Mouse (Mus musculus) heart, embryonic 13.5 days (tissue): ENCODE measurements around the gene Rps6ka1. TPM values are rescaled to one million over a fixed set of nuclear protein-coding genes. Genes with fewer than 3 reads are reported as not detected.
"Not testable (repeated sequence)": the region's sequence is repeated elsewhere in the genome, so short reads cannot be mapped to it uniquely, and the experiment has no call there.

ENCODE experiments used
- ATAC-seq: fragments of 200-750 bp; cut with Nextera tagmentation; 2 replicates; pipeline ENCODE4 v1.8.0; 2017; ENCODE audit warnings: moderate TSS enrichment; ENCODE audit not compliant: insufficient number of reproducible peaks, low FRiP score, low TSS enrichment; ENCODE audit errors: extremely low read depth
- H3K27ac ChIP-seq: fragments of 300-500 bp; sonication (generic); replicated peaks from 2 replicates; pipeline ENCODE4 v1.5.1; 2015; ENCODE audit warnings: moderate library complexity, mild to moderate bottlenecking, inconsistent platforms
- H3K27me3 ChIP-seq: fragments of 300-500 bp; sonication (generic); replicated peaks from 2 replicates; pipeline ENCODE4 v1.6.1; 2015; ENCODE audit warnings: mild to moderate bottlenecking, inconsistent platforms
- H3K36me3 ChIP-seq: fragments of 300-500 bp; sonication (generic); 2 replicates; pipeline ENCODE4 v1.6.1; 2015; ENCODE audit warnings: mild to moderate bottlenecking, inconsistent platforms
- H3K4me1 ChIP-seq: fragments of 300-500 bp; sonication (generic); 2 replicates; pipeline ENCODE4 v1.6.1; 2015; ENCODE audit warnings: inconsistent platforms
- H3K4me2 ChIP-seq: fragments of 300-500 bp; sonication (generic); 2 replicates; pipeline ENCODE4 v1.6.1; 2015; ENCODE audit warnings: inconsistent platforms, mild to moderate bottlenecking, moderate library complexity
- H3K4me3 ChIP-seq: fragments of 300-500 bp; sonication (generic); 2 replicates; pipeline ENCODE4 v1.5.1; 2015; ENCODE audit warnings: moderate library complexity, mild to moderate bottlenecking, inconsistent platforms
- H3K9ac ChIP-seq: fragments of 300-500 bp; sonication (generic); 2 replicates; pipeline ENCODE4 v1.6.1; 2015; ENCODE audit warnings: inconsistent platforms, mild to moderate bottlenecking, moderate library complexity
- H3K9me3 ChIP-seq: fragments of 300-500 bp; sonication (generic); 2 replicates; pipeline ENCODE4 v1.6.1; 2016; ENCODE audit warnings: inconsistent platforms
- whole genome bisulfite sequencing: fragments of 180-500 bp; shearing (Covaris S2); methylation state at CpG from one replicate; pipeline ENCODE4 v1.1.7; 2015; ENCODE audit warnings: mixed read lengths; 5-methylcytosine and 5-hydroxymethylcytosine counted together
- polyA plus RNA-seq: library from polyadenylated mRNA; unstranded; fragments of >200 nt; fragmentation: Nextera tagmentation; extraction: Ambion mirVana; gene quantifications from 2 replicates; pipeline ENCODE4 v1.2.1, GENCODE M21; 2015

Rps6ka1 gene
- polyA plus RNA-seq, result 18.3 and 18.9 TPM in 2 replicates

- Histone ChIP-seq H3K4me1 (peaks cover 23% of the 10 kb centered on the region), H3K27ac (peak within 1 kb of the TSS; percentile 70), H3K27me3 (no peaks in the 10 kb centered on the region), H3K36me3 (no peaks in the 10 kb centered on the region), H3K4me3 (peak within 1 kb of the TSS; percentile 86), H3K9ac (peak within 1 kb of the TSS; percentile 90), H3K4me2 (peak within 1 kb of the TSS; percentile 95), H3K9me3 (no peaks in the 10 kb centered on the region)
- peak; percentile 66; the same call in 1 of the 2 replicates for ATAC-seq
- 1% methylated on average over 51 of the region's 61 CpGs for WGBS
Measured at GRCm38 (mm10) chr4:133887672-133888453, at the start of gene Rps6ka1. TSS of gene Rps6ka1 (minus strand) at chr4:133887797.

GRCm38 (mm10) chr4:133931785-133932184, 44.2 kb upstream of the Rps6ka1 start:
- Histone ChIP-seq H3K9ac (no peak overlapping the region), H3K4me2 (peak overlapping the region; percentile 24; the same call in 1 of the 2 replicates), H3K36me3 (no peaks in the 10 kb centered on the region), H3K27ac (no peak overlapping the region), H3K4me1 (peaks cover 17% of the 10 kb centered on the region; the same call in 1 of the 2 replicates), H3K27me3 (no peaks in the 10 kb centered on the region), H3K4me3 (no peak overlapping the region), H3K9me3 (no peaks in the 10 kb centered on the region)
- WGBS, result 56% methylated on average over 3 of the region's 3 CpGs
- no peak for ATAC-seq

GRCm38 (mm10) chr4:133931349-133931748, 43.8 kb upstream of the Rps6ka1 start:
- ATAC-seq, result no peak
- Histone ChIP-seq H3K4me1 (peaks cover 17% of the 10 kb centered on the region; the same call in 1 of the 2 replicates), H3K9ac (no peak overlapping the region), H3K36me3 (no peaks in the 10 kb centered on the region), H3K27me3 (no peaks in the 10 kb centered on the region), H3K27ac (no peak overlapping the region), H3K9me3 (no peaks in the 10 kb centered on the region), H3K4me3 (no peak overlapping the region), H3K4me2 (peak overlapping the region; percentile 24; the same call in 1 of the 2 replicates)
- 17% methylated on average over 10 of the region's 10 CpGs for WGBS

- H3K9me3 ChIP-seq, result no peaks in the 10 kb centered on the region
- peak overlapping the region; percentile 20; the same call in 1 of the 2 replicates for H3K4me2 ChIP-seq
- no peak overlapping the region for H3K4me3 ChIP-seq
- peaks cover 17% of the 10 kb centered on the region; the same call in 1 of the 2 replicates for H3K4me1 ChIP-seq
- no peaks in the 10 kb centered on the region for H3K36me3 ChIP-seq
- WGBS, result 27% methylated on average over 7 of the region's 7 CpGs
- H3K27ac ChIP-seq, result peak overlapping the region; percentile 77
- no peak for ATAC-seq
- H3K27me3 ChIP-seq, result no peaks in the 10 kb centered on the region
- no peak overlapping the region for H3K9ac ChIP-seq
Measured at GRCm38 (mm10) chr4:133929278-133929670, 41.7 kb upstream of the Rps6ka1 start.

GRCm38 (mm10) chr4:133928576-133929277, 41.1 kb upstream of the Rps6ka1 start:
- Histone ChIP-seq H3K4me3 (no peak overlapping the region), H3K36me3 (no peaks in the 10 kb centered on the region), H3K9me3 (no peaks in the 10 kb centered on the region), H3K27me3 (no peaks in the 10 kb centered on the region), H3K4me1 (peaks cover 17% of the 10 kb centered on the region; the same call in 1 of the 2 replicates), H3K9ac (no peak overlapping the region), H3K4me2 (peak overlapping the region; percentile 20; the same call in 1 of the 2 replicates), H3K27ac (peak overlapping the region; percentile 77)
- no peak for ATAC-seq
- 39% methylated on average over 15 of the region's 15 CpGs for WGBS

GRCm38 (mm10) chr4:133925204-133925603, 37.6 kb upstream of the Rps6ka1 start:
- Histone ChIP-seq H3K36me3 (no peaks in the 10 kb centered on the region), H3K4me1 (peaks cover 11% of the 10 kb centered on the region; the same call in 1 of the 2 replicates), H3K27ac (peak overlapping the region; percentile 55), H3K9ac (no peak overlapping the region), H3K9me3 (no peaks in the 10 kb centered on the region), H3K4me2 (no peak overlapping the region), H3K27me3 (no peaks in the 10 kb centered on the region), H3K4me3 (no peak overlapping the region)
- 50% methylated on average over 4 of the region's 4 CpGs for WGBS
- ATAC-seq, result no peak

- H3K4me2 ChIP-seq, result no peak overlapping the region
- peaks cover 8% of the 10 kb centered on the region; the same call in 1 of the 2 replicates for H3K4me1 ChIP-seq
- H3K4me3 ChIP-seq, result no peak overlapping the region
- H3K36me3 ChIP-seq, result no peaks in the 10 kb centered on the region
- H3K9ac ChIP-seq, result no peak overlapping the region
- 86% methylated on average over 5 of the region's 5 CpGs for WGBS
- ATAC-seq, result no peak
- no peak overlapping the region for H3K27ac ChIP-seq
- H3K27me3 ChIP-seq, result no peaks in the 10 kb centered on the region
- no peaks in the 10 kb centered on the region for H3K9me3 ChIP-seq
Measured at GRCm38 (mm10) chr4:133923743-133924142, 36.1 kb upstream of the Rps6ka1 start.

- ATAC-seq, H3K36me3 ChIP-seq, H3K9me3 ChIP-seq, H3K4me2 ChIP-seq, H3K9ac ChIP-seq, H3K27me3 ChIP-seq, H3K4me3 ChIP-seq, H3K4me1 ChIP-seq, H3K27ac ChIP-seq: not testable (repeated sequence)
- WGBS, result 84% methylated on average over 21 of the region's 23 CpGs
Measured at GRCm38 (mm10) chr4:133918093-133918825, 30.7 kb upstream of the Rps6ka1 start.

- H3K4me1 ChIP-seq, result peaks cover 10% of the 10 kb centered on the region
- no peak overlapping the region for H3K9ac ChIP-seq
- no peaks in the 10 kb centered on the region for H3K9me3 ChIP-seq
- H3K36me3 ChIP-seq, result no peaks in the 10 kb centered on the region
- H3K27ac ChIP-seq, result no peak overlapping the region
- ATAC-seq, result no peak
- 54% methylated on average over 4 of the region's 4 CpGs for WGBS
- no peak overlapping the region for H3K4me2 ChIP-seq
- H3K4me3 ChIP-seq, result no peak overlapping the region
- no peaks in the 10 kb centered on the region for H3K27me3 ChIP-seq
Measured at GRCm38 (mm10) chr4:133911983-133912382, 24.4 kb upstream of the Rps6ka1 start.

- Histone ChIP-seq H3K9ac (peak overlapping the region; percentile 75), H3K36me3 (no peaks in the 10 kb centered on the region), H3K9me3 (no peaks in the 10 kb centered on the region), H3K27me3 (no peaks in the 10 kb centered on the region), H3K4me2 (peak overlapping the region; percentile 72), H3K4me1 (peaks cover 10% of the 10 kb centered on the region), H3K4me3 (peak overlapping the region; percentile 53), H3K27ac (peak overlapping the region; percentile 89)
- under 1% methylated on average over 57 of the region's 57 CpGs for WGBS
- peak; percentile 93 for ATAC-seq
Measured at GRCm38 (mm10) chr4:133910236-133911211, 22.9 kb upstream of the Rps6ka1 start.
